Mouse (Mus musculus): ENCODE data around the gene Cdkn2d.
"Not testable (repeated sequence)": the region's sequence is repeated elsewhere in the genome, so short reads cannot be mapped to it uniquely, and the experiment has no call there.

The Cdkn2d gene

GRCm38 (mm10) chr9:21291022-21291787, at the start of gene Cdkn2d:
Gene Cdkn2d (minus strand): TSS chr9:21291407.
- in situ Hi-C loops (cut with MboI; ENCODE audit: low sequenced_read_pairs): no loop called here

GRCm38 (mm10) chr9:21340411-21340810, 49.2 kb upstream of the Cdkn2d start:
- in situ Hi-C loops (cut with MboI; ENCODE audit: low sequenced_read_pairs): no loop called here

DNA sequence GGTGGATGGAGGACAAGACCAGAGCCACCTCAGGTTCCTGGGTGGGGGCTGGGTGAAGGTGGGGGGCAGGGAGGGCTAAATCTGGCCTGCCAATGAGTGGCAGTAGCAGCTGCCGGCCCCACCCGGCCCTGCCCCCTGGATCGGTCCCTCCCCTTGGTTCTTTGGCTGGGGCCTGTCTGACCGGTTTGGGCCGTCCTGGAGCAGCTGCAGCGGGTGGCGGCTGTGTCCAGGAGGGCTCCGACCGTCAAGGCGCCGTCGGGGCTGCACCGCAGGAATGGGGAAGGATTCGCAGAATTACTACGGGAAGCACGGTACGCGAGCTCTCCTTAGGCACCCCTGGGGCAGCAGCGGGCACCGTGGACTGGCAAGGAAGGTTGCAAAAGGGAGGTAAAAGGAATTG, 46.4 kb upstream of the Cdkn2d start:
- in situ Hi-C loops (cut with MboI; ENCODE audit: low sequenced_read_pairs): no loop called here

DNA sequence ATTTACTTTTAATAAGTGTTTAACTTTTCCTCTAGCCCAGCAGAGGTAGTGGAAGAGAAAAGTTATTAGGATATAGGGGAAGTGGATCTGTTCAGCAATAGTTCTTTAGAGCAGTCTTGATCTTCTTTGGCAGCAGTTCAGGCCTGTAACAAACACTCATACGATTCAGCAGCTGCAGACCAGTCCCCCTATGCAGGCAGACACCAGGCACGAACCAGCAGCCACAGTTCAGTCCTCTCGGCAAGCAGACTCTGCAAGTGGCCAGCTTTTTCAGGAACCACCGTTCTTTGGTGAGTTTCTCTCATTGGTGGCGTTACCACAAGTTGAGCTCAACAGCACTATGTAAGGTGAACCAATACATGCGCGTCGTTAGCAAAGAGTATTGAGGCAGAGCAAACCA, 45.3 kb upstream of the Cdkn2d start:
- in situ Hi-C loops (cut with MboI; ENCODE audit: low sequenced_read_pairs): no loop called here

- in situ Hi-C loops (cut with MboI; ENCODE audit: low sequenced_read_pairs): no loop called here
Observed at GRCm38 (mm10) chr9:21335391-21335790, 44.2 kb upstream of the Cdkn2d start.

GRCm38 (mm10) chr9:21334747-21335146, 43.5 kb upstream of the Cdkn2d start:
- in situ Hi-C loops (cut with MboI; ENCODE audit: low sequenced_read_pairs): no loop called here

DNA sequence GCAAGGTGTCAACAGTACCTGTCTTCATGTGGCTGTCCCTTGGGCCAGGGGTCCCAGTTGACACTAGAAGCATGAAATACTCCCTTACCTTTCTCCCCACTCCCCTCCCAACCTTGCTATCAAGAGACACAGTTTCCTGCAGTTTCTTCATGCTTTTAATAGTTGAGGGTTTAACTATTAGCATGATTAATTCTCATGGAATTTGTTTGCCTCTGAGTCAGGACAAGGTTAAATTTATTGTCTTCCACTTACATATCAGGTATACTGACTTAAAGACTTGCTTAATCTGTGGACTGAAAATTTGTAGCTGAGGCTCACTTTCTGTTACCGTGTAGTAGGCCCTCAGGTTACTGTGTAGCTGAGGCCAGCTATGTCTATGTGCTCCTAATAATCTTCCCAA, 42.3 kb upstream of the Cdkn2d start:
- in situ Hi-C loops (cut with MboI; ENCODE audit: low sequenced_read_pairs): no loop called here

DNA sequence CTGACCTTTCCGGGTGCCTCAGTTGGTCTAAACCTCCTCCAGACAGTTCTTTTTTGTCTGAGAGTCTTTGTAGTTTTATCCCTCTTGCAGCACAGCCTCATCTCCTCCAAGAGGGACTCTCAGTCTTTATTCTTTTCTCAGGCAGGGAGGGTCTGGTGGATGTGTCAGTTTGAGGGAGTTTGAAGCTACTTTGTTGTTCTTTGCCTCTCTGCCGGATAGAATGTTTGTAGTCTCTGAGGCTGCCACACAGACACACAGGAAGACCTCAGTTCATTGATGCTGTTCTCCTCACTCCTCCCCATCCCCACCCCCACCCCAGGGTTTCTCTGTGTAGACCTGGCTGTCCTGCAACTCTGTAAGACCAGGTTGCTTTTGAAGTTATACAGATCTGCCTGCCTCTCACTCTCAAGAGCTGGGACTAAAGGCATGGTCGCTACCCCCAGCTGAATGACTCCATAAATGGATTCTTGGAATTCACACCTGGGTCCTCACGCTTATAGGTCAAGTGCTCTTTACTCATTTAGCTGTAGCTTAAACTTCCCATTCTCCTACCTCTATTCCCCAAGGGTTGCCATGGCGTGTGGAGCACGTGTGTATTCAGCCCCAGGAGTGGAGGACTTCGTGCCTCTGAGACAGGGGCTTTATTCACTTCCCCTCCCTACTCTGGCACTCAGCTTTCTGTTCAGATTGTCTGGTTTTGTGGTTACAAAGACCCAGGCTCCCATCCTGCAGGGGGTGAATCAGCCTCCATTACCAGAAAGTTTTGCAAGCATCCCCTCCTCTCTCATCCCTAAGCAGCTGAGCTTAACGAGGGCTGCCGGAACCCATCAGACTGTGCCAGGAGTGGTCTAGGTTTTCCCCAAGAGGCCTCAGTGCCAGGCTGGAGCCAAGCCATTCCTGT, 41.2 kb upstream of the Cdkn2d start:
- in situ Hi-C loops (cut with MboI; ENCODE audit: low sequenced_read_pairs): no loop called here

- in situ Hi-C loops (cut with MboI; ENCODE audit: low sequenced_read_pairs): no loop called here
Observed at GRCm38 (mm10) chr9:21331365-21332140, 40.3 kb upstream of the Cdkn2d start.

DNA sequence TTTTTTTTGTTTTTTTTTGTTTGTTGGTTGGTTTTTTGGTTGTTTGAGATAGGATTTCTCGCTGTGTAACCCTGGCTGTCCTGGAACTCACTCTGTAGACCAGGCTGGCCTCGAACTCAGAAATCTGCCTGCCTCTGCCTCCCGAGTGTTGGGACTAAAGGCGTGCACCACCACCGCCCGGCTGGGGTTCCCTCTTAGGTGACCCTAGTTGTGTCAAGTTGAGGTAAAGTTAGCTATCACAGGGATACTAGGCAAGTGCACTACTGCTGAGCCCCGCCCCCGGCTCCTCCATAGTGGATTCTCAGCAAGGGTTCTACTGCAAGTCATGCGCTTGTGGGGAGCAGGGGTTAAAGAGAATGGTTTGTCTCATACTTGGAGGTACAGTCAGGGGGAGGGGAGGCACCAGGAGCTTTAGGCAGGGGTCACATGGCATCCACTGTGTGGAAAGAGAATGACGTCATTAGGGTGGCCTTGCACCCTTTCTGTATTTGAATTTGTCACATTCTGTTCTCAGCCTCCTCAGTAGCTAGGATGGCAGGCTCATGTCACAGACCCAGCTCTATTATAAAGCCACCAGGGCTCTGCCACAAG, 38.6 kb upstream of the Cdkn2d start:
- in situ Hi-C loops (cut with MboI; ENCODE audit: low sequenced_read_pairs): no loop called here

DNA sequence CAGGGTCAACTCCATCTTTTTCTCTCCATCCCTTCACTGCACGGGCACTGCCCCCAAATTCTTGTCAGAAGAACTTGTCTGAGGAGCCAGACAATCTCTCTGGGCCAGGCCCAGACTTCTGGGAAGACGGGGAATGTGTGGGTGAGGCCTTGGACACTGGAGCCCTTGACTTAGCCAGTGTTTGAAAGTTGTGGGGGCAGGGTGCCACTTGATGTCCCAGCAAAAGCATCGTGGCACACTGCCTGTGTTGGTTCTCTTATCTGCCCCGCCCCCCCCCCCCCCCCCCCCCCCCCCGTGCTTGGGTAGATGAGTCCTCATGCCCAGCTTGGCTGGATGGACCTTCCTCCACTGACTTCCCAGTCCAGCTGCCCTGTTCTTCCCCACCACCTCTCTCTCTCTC, 37.8 kb upstream of the Cdkn2d start:
- in situ Hi-C loops (cut with MboI; ENCODE audit: low sequenced_read_pairs): no loop called here

- in situ Hi-C loops (cut with MboI; ENCODE audit: low sequenced_read_pairs): no loop called here
Observed at GRCm38 (mm10) chr9:21328041-21328440, 36.8 kb upstream of the Cdkn2d start.

DNA sequence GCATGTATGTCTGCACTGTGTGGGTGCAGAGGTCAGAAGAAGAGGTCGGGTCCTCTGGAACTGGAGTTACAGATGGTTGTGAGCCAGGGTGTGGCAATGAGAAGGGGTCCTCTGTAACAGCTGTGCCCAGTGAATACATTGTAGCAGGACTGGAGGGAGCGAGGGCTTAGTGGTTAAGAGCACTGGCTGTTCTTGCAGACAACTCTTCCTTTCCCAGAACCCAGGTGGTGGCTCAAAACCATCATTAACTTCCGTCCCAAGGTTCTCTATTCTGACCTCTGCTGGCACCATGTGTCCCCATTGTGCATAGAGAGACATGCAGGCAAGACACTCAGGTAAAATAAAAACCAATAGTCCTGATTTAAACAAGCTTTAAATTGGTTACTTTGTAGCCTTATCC, 36.4 kb upstream of the Cdkn2d start:
- in situ Hi-C loops (cut with MboI; ENCODE audit: low sequenced_read_pairs): no loop called here

- in situ Hi-C loops (cut with MboI; ENCODE audit: low sequenced_read_pairs): no loop called here
Observed at GRCm38 (mm10) chr9:21324269-21324668, 33.1 kb upstream of the Cdkn2d start.

DNA sequence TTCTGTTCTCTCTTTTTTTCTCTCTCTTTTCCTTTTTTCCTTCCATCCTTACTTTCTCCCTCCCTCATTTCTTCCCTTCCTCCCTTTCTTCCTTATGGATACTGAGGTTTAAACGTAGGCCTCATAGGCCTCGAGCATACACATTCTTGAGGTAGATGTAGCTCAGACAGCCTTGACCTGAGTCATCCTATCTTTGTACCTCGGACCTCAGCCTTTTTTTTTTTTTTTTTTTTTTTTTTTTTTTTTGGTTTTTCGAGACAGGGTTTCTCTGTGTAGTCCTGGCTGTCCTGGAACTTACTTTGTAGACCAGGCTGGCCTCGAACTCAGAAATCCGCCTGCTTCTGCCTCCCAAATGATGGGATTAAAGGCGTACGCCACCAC, 31.7 kb upstream of the Cdkn2d start:
- in situ Hi-C loops (cut with MboI; ENCODE audit: low sequenced_read_pairs): not testable (repeated sequence)

- in situ Hi-C loops (cut with MboI; ENCODE audit: low sequenced_read_pairs): no loop called here
Observed at GRCm38 (mm10) chr9:21322211-21322916, 31.2 kb upstream of the Cdkn2d start.

DNA sequence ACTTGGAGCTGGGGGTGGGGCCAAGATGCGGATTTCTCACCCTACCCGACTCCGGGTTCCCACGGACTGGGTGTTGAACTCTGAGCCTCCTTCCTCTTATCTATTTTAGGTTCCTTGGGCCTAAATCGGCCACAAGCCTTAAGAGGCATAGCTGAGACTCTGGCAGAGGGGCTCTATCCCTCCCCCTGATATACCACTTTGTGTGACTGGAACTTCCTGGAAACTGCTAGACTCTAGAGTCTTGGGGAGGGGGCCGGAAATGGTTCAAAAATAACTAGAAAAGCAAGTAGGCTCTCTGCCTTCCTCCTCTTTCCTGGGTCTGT, 30.3 kb upstream of the Cdkn2d start:
- in situ Hi-C loops (cut with MboI; ENCODE audit: low sequenced_read_pairs): no loop called here

DNA sequence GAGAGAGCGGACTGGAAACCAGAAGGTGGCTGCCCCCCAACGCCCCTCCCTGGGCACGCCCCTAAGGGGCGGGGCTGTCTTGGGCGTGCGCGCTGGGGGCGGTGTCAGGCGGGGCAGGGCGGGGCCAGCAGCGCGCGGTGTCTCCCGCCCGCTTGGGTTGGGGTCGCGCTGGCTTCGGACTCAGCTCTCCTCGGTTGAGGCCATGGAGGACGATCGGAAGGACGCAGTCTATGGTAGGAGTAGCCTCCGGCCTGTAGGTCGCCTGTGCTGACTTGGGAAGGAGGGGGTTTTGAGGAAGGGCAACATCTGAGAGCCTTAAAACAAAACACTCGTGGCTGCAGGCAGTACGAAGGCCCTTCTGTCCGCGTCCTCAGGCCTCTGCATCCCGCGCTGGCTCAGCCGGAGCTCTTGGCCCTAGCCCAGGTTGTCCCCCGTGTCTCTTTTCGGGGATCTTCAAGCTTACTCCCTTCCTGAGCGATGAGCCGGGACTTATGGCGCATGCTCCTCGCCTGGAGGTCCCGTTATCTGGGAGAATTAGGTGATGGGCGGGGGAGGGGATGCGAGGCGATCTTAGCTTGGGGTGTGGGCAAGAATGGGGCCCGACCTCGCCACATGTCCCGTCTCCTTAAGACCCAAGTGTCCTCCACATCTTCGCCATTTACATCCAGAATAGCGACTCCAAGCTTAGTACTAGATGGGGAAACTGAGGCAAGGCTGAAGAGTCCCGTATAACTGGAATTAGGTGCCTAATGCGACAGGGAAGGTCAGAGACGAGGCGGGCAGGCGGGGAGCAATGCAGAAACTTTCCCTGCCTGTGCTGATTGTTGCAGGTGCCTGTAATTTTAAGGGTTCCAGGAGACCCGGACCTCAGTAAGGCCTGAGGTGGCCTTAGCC, 29.7 kb upstream of the Cdkn2d start, which contains the start of gene Slc44a2:
Gene Slc44a2, plus strand, starts transcription at position 80 of the 894 bp plus-strand sequence.
- in situ Hi-C loops (cut with MboI; ENCODE audit: low sequenced_read_pairs): no loop called here

GRCm38 (mm10) chr9:21320280-21320618, 29.0 kb upstream of the Cdkn2d start:
- in situ Hi-C loops (cut with MboI; ENCODE audit: low sequenced_read_pairs): no loop called here

Measured in CH12F3 (cell line).